Mouse (Mus musculus) forebrain, embryonic 11.5 days (tissue): ENCODE results near the gene Hoxb6. TPM values are rescaled to one million over a fixed set of nuclear protein-coding genes. Genes with fewer than 3 reads are reported as not detected.

Source experiments
- ATAC-seq: fragments of 200-750 bp; cut with Nextera tagmentation; replicated peaks from 2 replicates; pipeline ENCODE4 v1.8.0; 2017; ENCODE audit warnings: moderate TSS enrichment; ENCODE audit not compliant: low FRiP score
- DNase-seq: peaks from one replicate; pipeline ENCODE4 v3.0.0-alpha.2; 2017; ENCODE audit warnings: low spot score
- H3K27ac ChIP-seq: fragments of 300-500 bp; sonication (generic); 2 replicates; pipeline ENCODE4 v1.5.1; 2014; ENCODE audit warnings: low read depth, low read length
- H3K27me3 ChIP-seq: fragments of 300-500 bp; sonication (generic); 2 replicates; pipeline ENCODE4 v1.6.1; 2014; ENCODE audit warnings: mild to moderate bottlenecking, low read length, mixed read lengths; ENCODE audit not compliant: control insufficient read depth, insufficient read depth
- H3K36me3 ChIP-seq: fragments of 300-500 bp; sonication (generic); 2 replicates; pipeline ENCODE4 v1.6.1; 2014; ENCODE audit warnings: mild to moderate bottlenecking, low read length, moderate library complexity, mixed read lengths; ENCODE audit not compliant: control insufficient read depth, insufficient read depth
- H3K4me1 ChIP-seq: fragments of 300-500 bp; sonication (generic); replicated peaks from 2 replicates; pipeline ENCODE4 v1.6.1; 2014; ENCODE audit warnings: low read length, mixed read lengths; ENCODE audit not compliant: control insufficient read depth, insufficient read depth
- H3K4me2 ChIP-seq: fragments of 300-500 bp; sonication (generic); 2 replicates; pipeline ENCODE4 v1.6.1; 2014; ENCODE audit warnings: low read depth, mild to moderate bottlenecking, low read length, moderate library complexity, mixed read lengths; ENCODE audit not compliant: severe bottlenecking
- H3K4me3 ChIP-seq: fragments of 300-500 bp; sonication (generic); 2 replicates; pipeline ENCODE4 v1.5.1; 2014; ENCODE audit warnings: low read depth, low read length
- H3K9ac ChIP-seq: fragments of 300-500 bp; sonication (generic); 2 replicates; pipeline ENCODE4 v1.6.1; 2014; ENCODE audit warnings: low read length
- H3K9me3 ChIP-seq: fragments of 300-500 bp; sonication (generic); 2 replicates; pipeline ENCODE4 v1.6.1; 2016; ENCODE audit warnings: low read length, mixed read lengths; ENCODE audit not compliant: control insufficient read depth
- WGBS: fragments of 180-500 bp; shearing (Covaris S2); extraction: QIAGEN DNeasy Blood & Tissue Kit; methylation state at CpG from one replicate; pipeline ENCODE4 v1.1.7; 2014; 5-methylcytosine and 5-hydroxymethylcytosine counted together
- polyA plus RNA-seq: library from polyadenylated mRNA; unstranded; fragments of >200 nt; fragmentation: Nextera tagmentation; extraction: Ambion mirVana; gene quantifications from 2 replicates; pipeline ENCODE4 v1.2.1, GENCODE M21; 2014

The Hoxb6 gene
- polyA plus RNA-seq, 1 experiment from 2014 or later, result not detected

- WGBS, result 2% methylated on average over 8 of the region's 8 CpGs
- Histone ChIP-seq H3K9me3 (no peaks in the 10 kb centered on the region), H3K4me2 (no peak overlapping the region), H3K27me3 (peaks cover 100% of the 10 kb centered on the region), H3K36me3 (no peaks in the 10 kb centered on the region), H3K4me3 (no peak overlapping the region), H3K4me1 (no peaks in the 10 kb centered on the region), H3K9ac (no peak overlapping the region), H3K27ac (no peak overlapping the region)
- ATAC-seq (no peak), DNase-seq (no peak)
Measured at GRCm38 (mm10) chr11:96332105-96332504, 39.8 kb downstream of the Hoxb6 start.

DNA sequence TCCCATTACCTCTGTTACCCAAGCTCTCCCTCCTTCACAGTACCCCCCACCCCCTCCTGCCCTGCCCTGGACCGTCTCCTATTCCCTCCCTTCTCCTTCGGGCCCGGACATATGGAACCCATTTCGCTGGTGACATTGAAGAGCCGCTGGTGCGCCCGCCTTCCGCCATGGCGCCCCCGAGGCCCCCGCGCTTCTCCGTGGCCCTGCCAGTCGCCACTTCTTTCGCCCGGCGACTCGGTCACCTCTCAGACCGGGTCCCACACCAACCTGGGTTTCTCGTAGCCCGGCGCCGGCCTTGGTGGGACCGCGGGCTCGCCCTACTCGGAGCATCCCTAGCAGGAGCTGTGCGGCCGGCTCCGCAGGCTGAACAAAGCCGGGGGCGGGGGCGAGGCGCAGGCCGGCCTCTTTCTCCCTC lies 40.3 kb downstream of the Hoxb6 start:
- Histone ChIP-seq H3K27me3 (peaks cover 100% of the 10 kb centered on the region), H3K27ac (no peak overlapping the region), H3K4me3 (peak overlapping the region; percentile 1; the same call in 1 of the 2 replicates), H3K36me3 (no peaks in the 10 kb centered on the region), H3K4me2 (no peak overlapping the region), H3K4me1 (no peaks in the 10 kb centered on the region), H3K9me3 (no peaks in the 10 kb centered on the region), H3K9ac (no peak overlapping the region)
- no peak for ATAC-seq
- WGBS, result under 1% methylated on average over 35 of the region's 35 CpGs
- DNase-seq, result no peak

GRCm38 (mm10) chr11:96333241-96334001 lies 41.1 kb downstream of the Hoxb6 start:
- no peak for DNase-seq
- no peak overlapping the region for H3K9ac ChIP-seq
- no peak overlapping the region for H3K4me2 ChIP-seq

GRCm38 (mm10) chr11:96334002-96334364 lies 41.7 kb downstream of the Hoxb6 start:
- H3K4me2 ChIP-seq, result no peak overlapping the region
- H3K9me3 ChIP-seq, result no peaks in the 10 kb centered on the region
- H3K36me3 ChIP-seq, result no peaks in the 10 kb centered on the region
- no peak overlapping the region for H3K4me3 ChIP-seq
- WGBS, result 3% methylated on average over 2 of the region's 2 CpGs
- no peak overlapping the region for H3K27ac ChIP-seq
- H3K4me1 ChIP-seq, result no peaks in the 10 kb centered on the region
- H3K27me3 ChIP-seq, result peaks cover 100% of the 10 kb centered on the region
- no peak for DNase-seq
- no peak overlapping the region for H3K9ac ChIP-seq
- ATAC-seq, result no peak

More at GRCm38 (mm10) chr11:96333241-96334001, 41.1 kb downstream of the Hoxb6 start:
- no peaks in the 10 kb centered on the region for H3K4me1 ChIP-seq
- peak overlapping the region; percentile 1; the same call in 1 of the 2 replicates for H3K4me3 ChIP-seq
- no peak for ATAC-seq
- 1% methylated on average over 17 of the region's 17 CpGs for WGBS
- H3K9me3 ChIP-seq, result no peaks in the 10 kb centered on the region
- H3K27me3 ChIP-seq, result peaks cover 100% of the 10 kb centered on the region
- H3K36me3 ChIP-seq, result no peaks in the 10 kb centered on the region
- no peak overlapping the region for H3K27ac ChIP-seq

DNA sequence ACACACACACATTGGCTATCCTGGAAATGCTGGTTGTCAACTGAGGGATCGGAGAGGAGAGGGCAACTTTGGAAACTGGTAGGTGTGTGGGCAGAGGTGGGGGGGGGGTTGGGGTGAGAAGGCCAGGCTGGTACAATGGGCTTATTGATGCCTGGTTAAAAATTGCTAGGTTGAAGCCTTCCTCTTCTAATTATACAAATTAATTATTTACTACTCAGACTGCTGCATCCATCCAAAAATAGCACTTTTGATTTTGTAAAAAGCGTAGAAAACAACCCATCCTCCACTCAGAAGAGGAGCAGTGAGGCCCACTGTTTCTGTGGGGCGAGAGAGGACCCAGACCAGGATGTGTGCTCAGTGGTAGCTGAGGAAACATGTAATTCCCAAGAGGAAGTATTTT lies 42.7 kb downstream of the Hoxb6 start:
- no peak overlapping the region for H3K4me3 ChIP-seq
- no peak for ATAC-seq
- H3K9me3 ChIP-seq, result no peaks in the 10 kb centered on the region
- H3K36me3 ChIP-seq, result no peaks in the 10 kb centered on the region
- no peak for DNase-seq
- no peak overlapping the region for H3K27ac ChIP-seq
- H3K4me2 ChIP-seq, result no peak overlapping the region
- no peaks in the 10 kb centered on the region for H3K4me1 ChIP-seq
- 35% methylated on average over 3 of the region's 3 CpGs for WGBS
- H3K9ac ChIP-seq, result no peak overlapping the region
- peaks cover 100% of the 10 kb centered on the region for H3K27me3 ChIP-seq

DNA sequence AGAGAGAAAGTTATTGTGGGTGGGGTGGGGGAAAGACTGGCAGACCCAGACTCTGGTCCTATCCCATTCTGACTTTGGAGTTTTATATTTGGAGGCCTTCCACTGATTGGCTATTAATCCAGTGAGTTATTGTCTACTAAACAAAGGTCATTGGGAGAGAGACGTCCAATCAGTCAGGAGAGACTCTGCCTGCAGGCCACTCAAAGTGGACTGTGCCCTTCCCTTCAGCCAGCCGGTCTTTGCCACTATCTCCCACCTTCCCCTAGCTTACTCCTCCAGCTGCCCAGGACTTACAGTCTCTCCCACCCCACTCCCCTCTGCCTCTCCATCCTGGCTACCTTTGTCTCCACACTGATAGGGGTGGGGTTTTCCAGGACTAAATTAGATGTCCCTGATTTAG lies 44.3 kb downstream of the Hoxb6 start:
- Histone ChIP-seq H3K4me1 (0 out of 2 replicates have a peak, but pooled peaks cover 2% of the 10 kb centered on the region), H3K27ac (no peak overlapping the region), H3K9me3 (no peaks in the 10 kb centered on the region), H3K9ac (no peak overlapping the region), H3K4me3 (no peak overlapping the region), H3K27me3 (peaks cover 97% of the 10 kb centered on the region), H3K4me2 (no peak overlapping the region), H3K36me3 (no peaks in the 10 kb centered on the region)
- WGBS, result 4% methylated on average over 2 of the region's 2 CpGs
- ATAC-seq (no peak), DNase-seq (no peak)

GRCm38 (mm10) chr11:96337026-96337425 lies 44.8 kb downstream of the Hoxb6 start:
- no peak for ATAC-seq
- Histone ChIP-seq H3K4me3 (no peak overlapping the region), H3K9me3 (no peaks in the 10 kb centered on the region), H3K4me1 (0 out of 2 replicates have a peak, but pooled peaks cover 2% of the 10 kb centered on the region), H3K27me3 (peaks cover 97% of the 10 kb centered on the region), H3K27ac (no peak overlapping the region), H3K36me3 (no peaks in the 10 kb centered on the region), H3K9ac (no peak overlapping the region), H3K4me2 (no peak overlapping the region)
- 3% methylated on average over 6 of the region's 6 CpGs for WGBS
- no peak for DNase-seq

- Histone ChIP-seq H3K27me3 (peaks cover 97% of the 10 kb centered on the region), H3K36me3 (no peaks in the 10 kb centered on the region), H3K4me3 (no peak overlapping the region), H3K27ac (no peak overlapping the region), H3K4me1 (0 out of 2 replicates have a peak, but pooled peaks cover 2% of the 10 kb centered on the region), H3K4me2 (no peak overlapping the region), H3K9ac (no peak overlapping the region), H3K9me3 (no peaks in the 10 kb centered on the region)
- DNase-seq (peak; percentile 54), ATAC-seq (no peak)
- 9% methylated on average over 7 of the region's 7 CpGs for WGBS
Measured at GRCm38 (mm10) chr11:96338957-96339855, 46.9 kb downstream of the Hoxb6 start.
